Mouse (Mus musculus) A20 (cell line): ENCODE data around the gene 2900026A02Rik.
"Not testable (repeated sequence)": the region's sequence is repeated elsewhere in the genome, so short reads cannot be mapped to it uniquely, and the experiment has no call there.

Experiments
- DNase-seq: peaks from one replicate; pipeline ENCODE4 v3.0.0-alpha.2; 2011; ENCODE audit warnings: low read depth, low spot score

2900026A02Rik gene

DNA sequence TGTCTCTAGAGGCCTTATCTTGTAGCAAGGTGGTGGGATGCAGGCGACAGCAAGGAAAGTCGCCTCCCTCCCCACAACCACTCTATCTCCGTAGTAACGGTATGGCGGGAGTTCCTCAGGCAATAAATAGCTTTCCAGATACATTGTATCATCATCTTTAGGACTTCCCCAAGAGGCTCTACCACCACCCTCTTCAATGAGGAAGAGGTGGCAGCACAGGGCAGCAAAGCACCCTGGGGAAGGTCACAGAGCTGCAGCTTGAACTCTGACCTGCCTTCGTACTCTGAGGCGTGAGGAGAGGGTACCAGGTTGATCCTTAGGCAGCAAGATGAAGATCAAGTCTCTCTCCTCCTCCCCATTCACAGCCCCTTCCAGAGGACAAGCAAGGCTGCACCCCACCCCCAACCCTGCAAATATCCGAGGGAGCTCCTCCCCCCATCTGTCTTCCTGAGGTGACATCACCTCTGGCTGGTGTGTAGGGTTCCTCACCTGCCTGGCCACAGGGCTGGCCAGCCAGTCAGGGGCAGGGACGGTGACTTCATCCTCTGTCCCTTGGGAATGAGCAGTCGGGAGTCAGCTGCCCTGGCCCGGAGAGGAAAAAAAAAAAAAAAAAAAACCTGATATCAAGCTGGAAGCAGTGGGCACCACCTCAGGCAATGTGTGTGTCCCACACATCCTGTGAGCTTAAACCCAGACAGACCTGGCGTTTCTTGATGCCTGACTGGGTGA, 98.5 kb downstream of the 2900026A02Rik start:
- no peak for DNase-seq

DNA sequence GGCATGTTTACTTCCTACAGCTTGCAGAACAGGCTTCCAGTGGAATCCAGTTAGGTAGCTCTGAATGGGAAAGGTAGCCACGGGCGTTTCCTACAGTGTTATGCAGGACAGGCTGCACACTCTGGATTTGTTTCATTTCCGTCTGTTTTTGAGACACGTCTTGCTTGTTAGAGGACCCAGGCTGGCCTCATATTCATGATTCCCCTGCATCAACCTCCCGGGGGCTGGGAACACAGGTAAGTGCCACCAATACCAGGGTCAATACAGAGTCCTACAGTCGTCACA, 99.5 kb downstream of the 2900026A02Rik start:
- DNase-seq: no peak

DNA sequence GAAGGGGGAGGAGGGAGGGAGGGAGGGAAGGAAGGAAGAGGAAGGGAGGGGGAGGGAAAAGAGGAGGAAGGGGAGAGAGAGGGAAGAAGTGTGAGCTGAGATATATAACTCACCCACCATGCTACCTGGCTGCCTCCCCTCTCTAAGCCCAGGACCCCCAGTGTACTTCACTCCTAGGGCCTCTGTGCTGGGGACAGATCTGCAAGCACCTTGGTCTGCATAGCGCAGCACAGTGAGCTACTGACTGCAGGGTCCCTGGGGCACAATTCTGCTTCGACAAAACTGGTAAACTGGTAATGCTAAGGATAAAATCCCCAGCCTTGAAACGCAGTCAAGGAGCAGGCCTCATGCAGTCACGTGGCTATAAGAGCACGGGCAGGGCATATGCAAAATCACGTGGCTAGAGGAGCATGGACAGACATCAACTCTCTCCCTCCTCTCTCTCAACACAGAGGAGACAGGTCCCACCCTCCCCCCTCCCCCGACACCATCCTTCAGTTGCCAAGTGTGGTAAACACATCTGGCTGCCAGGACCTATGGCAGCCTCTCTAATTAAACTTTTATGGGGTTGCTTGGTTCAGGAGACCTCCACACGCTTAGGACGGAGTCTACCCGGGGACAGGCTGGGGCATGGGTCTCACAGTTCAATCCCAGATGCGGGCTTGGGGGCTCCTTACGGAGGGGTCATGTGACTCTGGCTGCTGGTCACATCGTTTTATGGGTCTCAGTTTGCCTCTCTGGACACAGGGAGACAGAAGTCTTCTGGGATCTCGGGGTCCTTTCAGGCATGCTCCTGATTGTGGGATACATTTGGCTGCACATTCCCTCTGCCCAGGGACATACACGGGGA, 100.1 kb downstream of the 2900026A02Rik start:
- DNase-seq: no peak

DNA sequence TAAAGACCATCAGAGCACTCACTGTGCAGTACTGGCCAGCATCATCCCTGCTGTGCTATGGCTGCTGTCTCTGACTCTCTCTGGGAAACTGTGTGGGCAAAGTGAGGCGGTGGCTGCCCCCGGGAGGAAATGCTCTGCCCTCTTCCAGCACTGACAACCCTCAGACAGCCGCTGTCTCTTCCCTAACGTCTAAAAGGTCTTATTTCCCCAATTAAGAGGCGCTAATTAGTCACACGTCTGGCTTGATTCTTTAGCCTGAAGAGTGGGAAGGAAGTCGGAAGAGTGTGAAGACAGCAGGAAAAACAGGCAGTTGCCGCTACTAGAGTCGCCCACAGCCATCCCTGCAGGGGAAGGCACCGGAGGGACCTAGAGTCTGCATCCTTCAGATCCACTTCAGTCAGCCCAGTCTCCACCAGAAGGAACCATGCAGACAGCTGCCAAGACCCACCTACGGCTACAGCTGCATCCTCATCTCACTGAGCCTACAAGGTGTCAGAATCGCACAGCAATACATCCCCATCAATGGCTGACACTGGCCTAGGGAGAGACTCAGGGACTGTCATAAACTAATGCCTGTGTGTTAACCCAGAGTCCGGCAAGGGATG, 101.1 kb downstream of the 2900026A02Rik start:
- no peak for DNase-seq

DNA sequence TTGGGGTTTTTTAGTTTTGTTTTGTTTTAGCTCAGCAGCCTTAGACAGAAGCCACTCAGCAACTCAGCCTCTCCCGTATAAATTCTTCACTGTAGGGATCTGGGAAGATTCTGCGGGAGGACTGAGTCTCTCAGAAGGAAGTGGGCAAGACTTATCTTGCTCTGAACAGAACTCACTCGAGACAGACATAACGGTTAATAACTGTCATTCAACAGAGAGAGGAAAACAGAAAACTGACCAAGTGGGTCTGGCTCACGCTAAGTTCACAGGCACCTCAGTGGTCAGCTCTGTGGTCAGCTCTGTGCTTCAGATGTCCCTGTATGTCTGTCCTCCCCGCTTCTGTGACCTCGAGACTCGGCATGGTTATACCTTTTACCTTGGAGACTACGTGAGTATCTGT, 101.7 kb downstream of the 2900026A02Rik start:
- no peak for DNase-seq

DNA sequence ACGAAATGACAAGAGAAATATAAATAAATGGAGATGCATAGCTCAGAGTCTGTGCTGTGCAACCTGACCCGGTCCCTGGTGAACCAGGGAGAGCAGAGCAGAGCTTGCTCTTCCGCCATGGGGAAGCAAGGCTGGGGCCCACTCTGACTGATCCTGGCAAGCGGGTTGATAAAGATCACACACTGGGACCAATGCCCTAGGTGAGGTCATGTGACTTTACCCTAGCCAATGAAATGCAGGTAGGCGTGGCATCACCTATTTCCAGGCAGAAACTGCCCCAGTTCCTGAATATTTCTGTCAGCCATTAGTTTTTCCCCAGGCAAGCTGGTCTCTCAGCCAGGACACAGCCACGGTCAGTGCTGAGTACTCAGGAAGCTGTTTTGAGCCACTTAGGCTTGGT, 102.3 kb downstream of the 2900026A02Rik start:
- no peak for DNase-seq

DNA sequence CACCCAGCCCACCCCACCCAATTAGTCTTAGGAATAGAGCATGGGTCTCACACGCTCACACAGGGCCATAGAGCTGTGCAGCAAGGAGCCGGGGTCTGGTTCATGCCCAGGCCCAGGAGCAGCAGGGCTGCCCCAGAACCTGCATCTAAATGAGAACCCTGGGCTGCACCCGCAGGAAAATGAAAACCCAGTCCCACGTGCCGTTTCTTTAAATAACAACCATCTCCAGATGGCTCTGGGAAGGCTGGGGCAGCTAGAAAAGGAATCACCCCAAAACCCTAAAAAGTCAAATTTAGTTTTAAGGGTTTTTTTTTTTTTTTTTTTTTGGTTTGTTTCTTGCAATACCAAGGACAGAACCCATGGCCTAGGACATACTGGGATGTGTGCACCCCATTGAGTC, 103.7 kb downstream of the 2900026A02Rik start:
- DNase-seq: no peak

DNA sequence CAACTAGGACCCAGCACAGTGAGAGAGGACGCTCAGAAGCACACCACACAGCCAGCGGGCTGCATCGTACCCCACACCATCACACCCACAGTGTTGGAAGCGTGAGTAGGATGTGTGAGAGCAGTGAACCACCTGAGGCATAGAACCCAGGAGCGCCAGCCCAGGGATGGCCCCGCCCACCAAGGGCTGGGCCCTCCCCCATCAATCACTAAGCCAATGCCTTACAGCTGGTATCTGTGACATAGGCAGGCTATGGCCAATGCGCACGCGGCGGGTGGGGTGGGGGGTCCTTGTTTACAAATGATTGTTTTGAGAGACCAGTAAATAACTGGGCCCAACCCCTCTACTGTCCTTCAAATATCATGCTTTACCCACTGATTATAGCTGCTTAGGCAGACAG, 105.1 kb downstream of the 2900026A02Rik start:
- DNase-seq: no peak

DNA sequence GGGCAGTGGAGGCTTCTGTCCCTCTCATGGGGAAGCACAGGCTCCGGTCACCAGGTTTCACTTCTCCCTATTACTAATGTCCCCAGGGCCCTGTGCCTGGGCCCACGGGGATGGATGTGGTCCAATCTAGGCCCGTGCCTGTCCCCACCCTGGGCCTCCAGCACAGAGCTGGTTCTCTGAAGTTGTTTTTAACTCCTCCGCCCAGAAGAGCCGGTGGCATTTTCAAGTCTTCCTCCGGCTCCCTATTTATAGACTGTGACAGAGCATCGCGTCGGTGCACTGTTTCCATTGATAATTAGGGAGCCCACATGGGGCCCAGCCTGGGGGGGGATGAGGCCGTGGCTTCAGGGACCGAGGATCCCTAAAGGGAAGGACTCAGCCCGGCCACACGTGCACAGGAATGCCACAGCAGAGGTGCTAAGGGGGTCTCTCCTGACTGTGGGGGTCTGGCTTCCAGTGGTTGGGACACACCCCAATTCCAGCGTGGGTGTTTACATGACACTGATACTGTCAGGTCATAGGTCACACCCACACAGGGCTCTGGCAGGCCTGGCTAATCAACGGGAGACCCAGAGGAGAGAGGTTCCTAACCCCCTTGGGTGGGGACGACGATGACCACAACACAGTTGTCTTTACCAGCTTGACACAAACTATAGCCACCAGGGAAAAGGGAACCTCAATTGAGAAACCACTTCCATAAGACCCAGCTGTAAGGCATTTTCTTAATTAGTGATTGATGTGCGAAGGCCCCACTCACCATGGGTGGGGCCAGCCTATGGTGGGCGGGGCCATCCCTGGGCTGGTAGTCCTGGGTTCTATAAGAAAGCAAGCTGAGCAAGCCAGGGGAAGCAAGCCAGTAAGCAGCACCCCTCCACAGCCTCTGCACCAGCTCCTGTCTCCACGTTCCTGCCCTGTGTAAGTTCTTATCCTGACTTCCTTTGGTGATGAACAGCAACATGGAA, 106.5 kb downstream of the 2900026A02Rik start:
- no peak for DNase-seq

DNA sequence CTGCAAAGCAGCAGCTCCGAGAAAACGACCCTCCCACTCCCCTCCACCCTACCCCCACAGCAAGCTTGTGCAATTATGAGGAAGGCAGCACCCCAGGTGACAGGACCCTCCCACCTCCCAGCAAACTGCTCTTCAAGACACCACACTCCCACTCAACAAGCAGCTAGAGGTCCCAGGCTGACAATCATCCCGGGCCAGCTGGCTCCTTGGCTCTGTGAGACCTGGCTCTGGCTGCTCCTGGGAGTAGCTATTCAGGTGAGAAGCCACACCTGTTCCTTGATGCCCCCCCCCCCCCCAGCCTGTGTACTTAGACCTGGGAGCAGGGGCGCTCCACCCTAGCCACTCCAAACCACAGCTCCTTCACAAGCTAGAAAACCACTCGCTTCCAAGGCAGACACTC, 107.9 kb downstream of the 2900026A02Rik start:
- DNase-seq: no peak

DNA sequence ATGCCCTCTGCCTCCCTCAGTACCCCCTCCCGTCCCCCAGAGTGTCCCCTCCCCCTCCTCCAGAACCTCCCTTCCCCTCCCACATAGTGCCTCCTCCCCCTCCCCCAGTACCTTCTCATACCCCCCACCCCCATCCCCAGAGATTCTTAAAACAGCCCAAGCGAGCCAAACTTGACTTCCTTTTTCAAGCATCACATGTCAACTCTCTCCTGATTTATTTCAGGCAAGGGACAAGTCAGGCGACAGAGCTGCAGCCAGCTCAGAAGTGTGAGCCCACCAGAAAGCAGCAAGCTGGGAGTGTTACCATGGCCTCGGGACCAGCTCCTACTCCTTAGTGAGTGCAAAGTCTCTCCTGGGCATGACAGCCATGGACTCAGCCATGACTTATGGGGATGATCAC, 109.7 kb downstream of the 2900026A02Rik start:
- no peak for DNase-seq

DNA sequence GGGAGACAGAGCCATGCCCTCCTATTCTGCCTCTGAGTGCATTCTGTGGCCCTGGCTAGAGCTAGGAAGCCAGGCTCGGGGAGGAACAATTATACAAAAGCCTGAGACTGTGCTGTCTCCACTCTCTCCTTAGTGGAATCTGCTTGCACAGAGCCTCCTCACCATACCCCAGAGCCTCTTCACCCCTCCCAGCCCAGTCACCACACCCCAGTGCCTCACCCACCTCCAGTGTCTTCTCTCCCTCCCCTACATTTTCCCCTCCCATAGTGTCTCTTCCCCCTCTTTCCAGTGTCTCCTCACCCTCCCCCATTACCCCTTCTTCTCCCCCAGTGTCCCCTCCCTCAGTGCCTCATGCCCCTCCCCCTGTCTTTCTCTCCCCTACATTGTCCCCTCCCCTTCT, 110.1 kb downstream of the 2900026A02Rik start:
- DNase-seq: no peak

DNA sequence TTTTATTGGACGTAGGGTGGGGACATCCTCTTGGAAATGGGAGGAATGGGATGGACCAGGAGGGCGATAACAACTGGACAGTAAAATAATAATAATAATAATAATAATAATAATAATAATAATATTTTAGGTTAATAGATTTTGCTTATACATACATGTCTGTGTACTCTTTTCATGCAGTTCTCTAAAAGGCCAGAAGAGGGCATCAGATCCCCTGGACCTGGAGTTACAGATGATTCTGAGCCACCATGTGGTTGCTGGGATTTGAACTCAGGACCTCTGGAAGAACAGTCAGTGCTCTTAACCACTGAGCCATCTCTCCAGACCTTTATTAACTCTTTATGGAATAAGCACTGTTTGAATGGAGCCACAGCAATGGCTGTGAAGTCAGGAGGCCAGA, 111.4 kb downstream of the 2900026A02Rik start:
- not testable (repeated sequence) for DNase-seq

DNA sequence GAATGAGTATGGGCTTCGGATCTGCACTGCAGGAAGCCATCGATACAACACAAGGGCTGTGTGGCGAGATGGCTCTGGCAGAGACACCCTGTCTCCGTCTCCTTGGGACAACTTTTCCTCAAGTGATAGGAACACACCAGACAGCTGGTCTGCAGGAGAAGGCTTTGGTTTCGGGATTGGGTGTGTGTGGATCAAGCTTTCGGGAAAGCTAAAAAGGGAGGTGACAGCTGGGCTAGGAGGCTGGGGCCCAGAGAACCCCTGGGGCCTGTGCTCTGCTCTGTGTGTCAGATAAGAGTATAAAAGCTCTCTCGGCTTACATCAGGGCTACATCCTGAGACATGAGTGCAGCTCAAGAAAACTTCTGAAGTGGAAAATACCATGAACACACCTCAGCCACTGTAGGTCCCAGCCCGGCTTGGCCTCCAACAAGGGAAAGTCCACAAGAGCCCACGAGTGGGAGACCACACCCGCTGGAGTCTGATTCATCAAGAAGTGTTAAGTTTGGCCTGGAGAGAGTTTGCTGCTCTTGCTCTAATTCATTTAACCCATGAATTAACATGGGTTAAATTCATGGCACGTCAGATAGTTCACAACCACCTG, 112.8 kb downstream of the 2900026A02Rik start:
- DNase-seq: no peak

DNA sequence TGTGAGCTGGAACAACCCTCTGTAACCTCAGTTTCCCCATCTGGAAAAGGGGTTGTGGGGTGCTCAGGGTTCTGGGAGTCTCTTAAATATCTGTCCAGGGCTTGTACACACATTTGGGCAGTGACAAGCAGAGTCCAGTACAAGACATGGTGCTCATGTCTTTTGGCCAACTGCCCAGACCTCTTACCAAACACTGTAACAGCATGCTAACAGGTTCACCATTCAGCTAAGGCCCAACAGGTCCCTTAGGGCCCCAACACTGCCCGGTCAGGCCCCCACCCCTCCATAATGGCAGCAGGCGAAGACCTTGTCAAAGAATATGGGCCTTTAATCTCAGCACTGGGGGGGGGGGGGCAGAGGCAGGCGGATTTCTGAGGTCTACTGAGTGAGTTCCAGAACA, 113.3 kb downstream of the 2900026A02Rik start:
- DNase-seq: no peak

DNA sequence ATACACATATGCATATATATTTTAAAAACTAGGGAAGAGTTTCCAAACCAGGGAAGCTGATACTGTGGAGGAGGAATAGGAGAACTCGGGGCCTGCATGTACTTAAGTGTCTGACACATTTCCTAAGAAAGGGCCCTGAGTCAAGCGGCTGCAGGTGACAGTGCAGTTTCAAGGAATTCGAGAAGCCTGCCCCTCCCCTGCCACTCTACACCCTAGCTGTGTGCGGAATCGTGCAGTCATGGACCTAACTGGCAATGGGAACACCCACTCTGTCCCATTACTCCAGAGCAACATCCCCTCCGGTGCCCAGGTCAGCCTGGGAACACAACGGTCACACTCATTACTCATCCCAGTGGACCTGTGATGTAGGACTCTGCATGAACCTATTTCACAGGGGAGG, 114.4 kb downstream of the 2900026A02Rik start:
- no peak for DNase-seq

DNA sequence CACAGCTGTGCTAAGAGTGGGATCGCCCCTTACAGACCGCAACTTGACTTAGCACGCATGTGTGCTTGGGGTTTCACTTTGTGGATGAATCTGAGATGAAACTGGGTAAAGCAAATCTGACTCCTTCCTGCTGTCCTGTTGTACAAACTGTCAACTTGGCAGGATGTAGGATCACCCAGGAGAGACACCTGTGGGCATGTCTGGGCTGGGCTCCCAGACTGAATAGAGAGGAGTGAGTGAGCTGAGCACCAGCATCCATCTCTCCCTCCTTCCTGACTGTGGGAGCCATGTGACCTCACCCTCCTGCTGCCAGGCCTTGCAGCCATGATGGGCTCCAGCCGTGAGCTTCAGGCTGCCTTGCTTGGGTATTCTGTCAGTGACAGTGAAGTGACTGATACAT, 115.6 kb downstream of the 2900026A02Rik start:
- no peak for DNase-seq

DNA sequence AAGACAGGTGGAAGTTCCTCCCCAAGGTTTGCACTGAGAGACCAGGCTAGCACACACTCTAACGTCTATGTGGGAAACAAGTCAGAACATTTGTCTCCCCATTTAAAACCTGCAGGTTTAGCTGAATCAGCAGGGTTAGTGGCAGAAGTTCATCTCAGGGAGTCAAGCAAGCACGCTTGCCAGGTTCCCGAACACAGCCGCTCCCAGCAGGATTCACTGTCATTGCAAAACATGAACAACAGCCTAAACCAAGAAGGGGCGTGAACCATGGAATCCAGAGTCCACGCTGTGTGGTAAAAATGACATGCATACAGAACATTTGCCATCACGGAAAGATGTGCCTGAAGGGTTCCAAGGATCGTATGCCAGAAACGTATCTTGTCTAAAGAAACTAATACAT, 116.0 kb downstream of the 2900026A02Rik start:
- no peak for DNase-seq

DNA sequence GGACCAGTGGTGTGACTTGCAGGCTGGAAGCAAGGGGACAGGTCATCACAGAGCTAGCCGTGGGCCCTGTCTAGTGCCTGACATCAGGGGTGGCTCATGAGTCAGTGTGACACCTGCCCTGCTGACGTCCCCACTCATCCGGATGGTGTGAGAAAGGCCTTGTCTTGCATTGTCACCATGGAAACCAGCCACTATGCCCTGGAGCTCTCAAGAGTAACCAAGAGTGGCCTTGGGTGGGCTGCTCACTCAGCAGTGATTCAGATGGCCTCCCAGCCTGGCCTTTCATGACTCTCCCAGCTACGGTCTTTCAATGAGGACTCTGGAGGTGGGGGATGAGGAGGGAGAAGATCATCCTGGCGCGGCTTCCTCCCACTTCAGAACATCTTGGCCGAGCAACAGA, 118.6 kb downstream of the 2900026A02Rik start:
- DNase-seq: no peak

DNA sequence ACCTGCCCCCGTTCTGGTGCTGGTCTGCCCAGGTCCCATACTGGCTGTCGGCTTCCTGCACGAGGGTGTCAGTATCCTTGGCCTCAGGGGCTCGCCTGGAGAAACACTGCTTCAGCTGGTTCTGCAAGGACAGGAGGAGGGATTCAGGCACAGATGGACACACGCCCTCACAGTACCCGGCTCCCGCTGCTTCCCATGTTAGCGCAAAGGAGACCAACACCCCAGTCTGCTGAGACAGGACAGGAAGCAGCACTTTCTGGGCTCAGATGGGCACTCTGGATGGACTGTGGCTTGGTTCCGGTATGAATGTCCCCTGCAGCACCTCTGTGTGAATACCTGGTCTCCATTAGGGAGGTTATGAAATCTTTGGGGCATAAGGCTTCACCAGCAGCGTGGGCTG, 119.6 kb downstream of the 2900026A02Rik start:
- DNase-seq: no peak

DNA sequence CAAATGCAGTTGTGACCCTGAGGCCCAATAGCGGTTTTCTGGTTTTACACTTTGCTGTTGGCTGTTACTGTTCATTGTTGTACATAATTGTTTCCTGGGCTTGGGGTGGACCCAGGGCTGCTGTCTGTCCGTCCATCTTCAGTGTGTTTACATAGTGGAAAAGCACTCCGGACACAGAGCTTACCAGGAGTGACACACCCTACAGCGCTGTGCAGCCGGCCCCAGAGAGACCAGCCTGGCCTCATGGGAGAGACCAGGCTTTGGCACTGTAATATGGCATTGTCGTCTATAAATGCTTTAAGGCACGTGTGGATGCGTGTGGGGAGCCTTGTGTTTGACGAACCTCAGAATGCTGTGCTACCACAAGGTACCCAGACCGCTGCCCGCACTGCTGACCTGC, 120.6 kb downstream of the 2900026A02Rik start:
- no peak for DNase-seq
